Mouse (Mus musculus) liver, embryonic 14.5 days (tissue): ENCODE results near the gene Dnajc14. TPM values are rescaled to one million over a fixed set of nuclear protein-coding genes. Genes with fewer than 3 reads are reported as not detected.

Experiments
- ATAC-seq: fragments of 200-750 bp; cut with Nextera tagmentation; 2 replicates; pipeline ENCODE4 v1.8.0; 2017; ENCODE audit warnings: moderate number of reproducible peaks, mild to moderate bottlenecking, moderate library complexity; ENCODE audit not compliant: insufficient read depth
- DNase-seq, 3 experiments: peaks; one replicate each; pipeline ENCODE4 v3.0.0-alpha.2; 2012 to 2013; ENCODE audit warnings: low read depth in 3 of 3, low spot score in 3 of 3
- H3K27ac ChIP-seq: fragments of 300-500 bp; sonication (generic); 2 replicates; pipeline ENCODE4 v1.5.1; 2014; ENCODE audit warnings: moderate library complexity, mild to moderate bottlenecking, control low read depth, inconsistent platforms
- H3K27me3 ChIP-seq: fragments of 300-500 bp; sonication (generic); 2 replicates; pipeline ENCODE4 v1.6.1; 2014; ENCODE audit warnings: mild to moderate bottlenecking, low read length, moderate library complexity; ENCODE audit not compliant: control insufficient read depth, insufficient read depth
- H3K36me3 ChIP-seq: fragments of 300-500 bp; sonication (generic); replicated peaks from 2 replicates; pipeline ENCODE4 v1.6.1; 2014; ENCODE audit warnings: low read depth; ENCODE audit not compliant: control insufficient read depth, insufficient read depth
- H3K4me1 ChIP-seq, 2 experiments: fragments of 200-500 bp in 1 of 2; fragments of 300-500 bp in 1 of 2; sonication (generic) in 1 of 2; replicated peaks; 2 replicates each; pipeline ENCODE4 v1.6.1; 2012 to 2014; ENCODE audit warnings: antibody characterized with exemption in 1 of 2, inconsistent platforms in 1 of 2, low read length in 1 of 2; ENCODE audit not compliant: control insufficient read depth in 2 of 2, insufficient read depth in 2 of 2
- H3K4me2 ChIP-seq: fragments of 300-500 bp; sonication (generic); 2 replicates; pipeline ENCODE4 v1.6.1; 2014; ENCODE audit warnings: low read depth, mild to moderate bottlenecking, control low read depth, moderate library complexity
- H3K4me3 ChIP-seq, 2 experiments: fragments of 200-500 bp in 1 of 2; fragments of 300-500 bp in 1 of 2; sonication (generic) in 1 of 2; 2 replicates each; pipeline ENCODE4 v1.5.1; 2012 to 2014; ENCODE audit warnings: low read depth in 2 of 2, low read length in 2 of 2, mild to moderate bottlenecking in 2 of 2, control low read depth in 1 of 2, inconsistent platforms in 1 of 2, moderate library complexity in 1 of 2; ENCODE audit not compliant: insufficient read depth in 1 of 2
- H3K9ac ChIP-seq: fragments of 300-500 bp; sonication (generic); replicated peaks from 2 replicates; pipeline ENCODE4 v1.6.1; 2014; ENCODE audit warnings: mild to moderate bottlenecking, control low read depth, moderate library complexity
- H3K9me3 ChIP-seq: fragments of 300-500 bp; sonication (generic); 2 replicates; pipeline ENCODE4 v1.6.1; 2016; ENCODE audit warnings: low read length, mixed read lengths; ENCODE audit not compliant: control insufficient read depth
- CTCF ChIP-seq: IDR thresholded peaks from 2 replicates; pipeline ENCODE4 v1.5.1; 2016; ENCODE audit warnings: antibody characterized with exemption, low read depth, control low read depth
- EP300 ChIP-seq: IDR thresholded peaks from 2 replicates; pipeline ENCODE4 v1.6.1; 2016; ENCODE audit warnings: antibody characterized with exemption, low read depth
- WGBS: fragments of 180-500 bp; shearing (Covaris S2); extraction: QIAGEN DNeasy Blood & Tissue Kit; methylation state at CpG from one replicate; pipeline ENCODE4 v1.1.7; 2014; ENCODE audit not compliant: insufficient replicate concordance; 5-methylcytosine and 5-hydroxymethylcytosine counted together
- polyA plus RNA-seq, 2 experiments: library from polyadenylated mRNA; depleted of rRNA in 1 of 2; stranded (reverse) in 1 of 2; unstranded in 1 of 2; fragments of >200 nt; fragmentation: Nextera tagmentation in 1 of 2; extraction: Ambion mirVana in 1 of 2; gene quantifications; 2 replicates each; pipeline versions ENCODE4 v1.2.1 to v1.2.3; 2012 to 2014

Gene Dnajc14
- polyA plus RNA-seq, 2 experiments = 6.0 to 10.7 TPM

GRCm38 (mm10) chr10:128804271-128805091, 619 bp downstream of the Dnajc14 start, which contains the start of gene Tmem198b:
TSS of gene Tmem198b (minus strand) at chr10:128804370.
- TF ChIP-seq CTCF (no peak), EP300 (no peak)
- ATAC-seq = peak; percentile 39; the same call in 1 of the 2 replicates
- H3K4me1 ChIP-seq = peaks cover 12 to 24% of the 10 kb centered on the region in 2 experiments
- peak within 1 kb of the TSS; percentile 74 to 80 for H3K4me3 ChIP-seq
- H3K27me3 ChIP-seq = no peaks in the 10 kb centered on the region
- no peaks in the 10 kb centered on the region for H3K9me3 ChIP-seq
- H3K4me2 ChIP-seq = peak within 1 kb of the TSS; percentile 92
- under 1% methylated on average over 28 of the region's 28 CpGs for WGBS
- DNase-seq = peak in 1 of 3 experiments; percentile 29
- peak within 1 kb of the TSS; percentile 73 for H3K27ac ChIP-seq
- 0 out of 2 replicates have a peak, but pooled peaks cover 3% of the 10 kb centered on the region for H3K36me3 ChIP-seq
- peak within 1 kb of the TSS; percentile 77 for H3K9ac ChIP-seq

- Histone ChIP-seq H3K9ac (peak overlapping the region; percentile 77), H3K9me3 (no peaks in the 10 kb centered on the region), H3K4me2 (peak overlapping the region; percentile 92), H3K27ac (peak overlapping the region; percentile 79), H3K27me3 (no peaks in the 10 kb centered on the region), H3K4me3 (peak overlapping the region; percentile 74 to 80), H3K36me3 (0 out of 2 replicates have a peak, but pooled peaks cover 3% of the 10 kb centered on the region), H3K4me1 (peaks cover 12 to 24% of the 10 kb centered on the region in 2 experiments)
- ATAC-seq (peak; percentile 96), DNase-seq (peak; percentile 94 to 97 (median 95))
- TF ChIP-seq CTCF (peak; percentile 50), EP300 (peak; percentile 14; the same call in 1 of the 2 replicates)
- WGBS = under 1% methylated on average over 66 of the region's 70 CpGs
Measured at GRCm38 (mm10) chr10:128805092-128806000, 1.5 kb downstream of the Dnajc14 start.

GRCm38 (mm10) chr10:128806086-128806485, 2.2 kb downstream of the Dnajc14 start:
- H3K4me3 ChIP-seq = peak overlapping the region; percentile 62 to 80
- WGBS = 53% methylated on average over 6 of the region's 6 CpGs
- peak overlapping the region; percentile 92 for H3K4me2 ChIP-seq
- no peak for TF ChIP-seq CTCF
- no peak for TF ChIP-seq EP300
- no peaks in the 10 kb centered on the region for H3K27me3 ChIP-seq
- DNase-seq (no peak), ATAC-seq (no peak)
- H3K9me3 ChIP-seq = no peaks in the 10 kb centered on the region
- H3K9ac ChIP-seq = peak overlapping the region; percentile 77
- 0 out of 2 replicates have a peak, but pooled peaks cover 3% of the 10 kb centered on the region for H3K36me3 ChIP-seq
- peak overlapping the region; percentile 79 for H3K27ac ChIP-seq
- H3K4me1 ChIP-seq = peaks cover 12 to 24% of the 10 kb centered on the region in 2 experiments

GRCm38 (mm10) chr10:128807018-128807417, 3.2 kb downstream of the Dnajc14 start:
- DNase-seq (no peak), ATAC-seq (no peak)
- Histone ChIP-seq H3K27ac (no peak overlapping the region), H3K36me3 (0 out of 2 replicates have a peak, but pooled peaks cover 3% of the 10 kb centered on the region), H3K4me2 (peak overlapping the region; percentile 92), H3K9ac (no peak overlapping the region), H3K4me1 (peaks cover 12 to 24% of the 10 kb centered on the region in 2 experiments), H3K9me3 (no peaks in the 10 kb centered on the region), H3K27me3 (no peaks in the 10 kb centered on the region), H3K4me3 (peak overlapping the region in 1 of 2 experiments; percentile 32; a peak in 2 of 4 replicates)
- TF ChIP-seq CTCF (no peak), EP300 (no peak)
- 82% methylated on average over 8 of the region's 8 CpGs for WGBS
